Mouse (Mus musculus) cerebellum, postnatal 10 days (tissue): Measurements from ENCODE around the gene Galnt10.

ENCODE experiments used
- DNase-seq, 2 experiments: peaks; one replicate each; pipeline ENCODE4 v3.0.0; 2021; ENCODE audit warnings: mixed read lengths in 2 of 2

The Galnt10 gene

DNA sequence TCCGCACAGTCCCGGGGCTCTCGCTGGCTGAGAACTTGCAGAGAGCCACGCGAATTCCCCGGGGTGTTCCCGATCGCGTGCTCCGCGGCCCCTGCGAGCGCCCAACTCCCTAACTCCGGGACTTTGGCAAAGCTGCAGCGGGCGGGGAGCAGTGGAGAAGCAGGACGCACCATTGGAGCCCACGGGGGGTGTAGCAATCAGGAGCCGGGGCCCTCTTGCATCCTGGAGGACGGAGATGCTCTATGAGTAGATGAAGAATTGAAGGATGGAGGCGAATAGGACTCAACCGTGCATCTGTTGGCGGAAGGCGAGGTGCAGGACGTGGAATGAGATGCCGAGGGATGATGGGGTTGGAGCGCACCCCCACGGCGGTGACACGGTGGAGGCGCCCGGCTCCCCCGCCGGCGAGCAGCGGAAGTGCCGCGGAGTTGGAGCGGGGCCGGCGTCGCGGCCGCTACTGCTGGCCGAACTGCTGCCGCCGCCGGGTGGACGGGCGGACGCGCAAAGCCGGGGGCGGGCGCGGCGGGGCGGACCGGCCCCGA lies at the start of gene Galnt10:
Gene Galnt10, plus strand, starts transcription at position 425 of the 542 bp plus-strand sequence.
- DNase-seq, result peak; percentile 91 to 94

- no peak for DNase-seq
Measured at GRCm38 (mm10) chr11:57595899-57596298, 49.3 kb upstream of the Galnt10 start.

GRCm38 (mm10) chr11:57598161-57598560 lies 47.1 kb upstream of the Galnt10 start:
- peak; percentile 22 to 51 for DNase-seq

- DNase-seq, result no peak
Measured at GRCm38 (mm10) chr11:57599304-57599703, 45.9 kb upstream of the Galnt10 start.

DNA sequence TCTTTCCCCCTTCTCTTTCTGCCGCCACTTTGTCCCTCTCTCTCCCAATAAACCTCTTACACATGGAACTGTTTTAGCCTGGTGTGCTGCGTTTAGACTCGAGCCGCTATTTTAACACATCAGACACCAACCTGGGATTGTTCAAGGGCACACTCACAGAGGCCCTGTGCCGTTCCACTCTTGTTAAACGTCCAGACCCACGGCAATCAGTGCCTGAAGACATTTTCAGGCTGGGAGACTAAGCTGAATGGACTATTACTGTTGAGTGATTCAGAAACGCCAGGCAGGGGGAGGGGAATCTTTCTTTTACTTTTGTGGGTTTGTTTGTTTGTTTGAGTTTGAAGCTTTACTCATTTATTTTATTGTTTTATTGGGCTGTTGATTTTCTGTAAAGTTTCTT lies 45.1 kb upstream of the Galnt10 start:
- DNase-seq, result peak in 1 of 2 experiments; percentile 29

GRCm38 (mm10) chr11:57600621-57601121 lies 44.6 kb upstream of the Galnt10 start:
- peak; percentile 85 to 93 for DNase-seq

- no peak for DNase-seq
Measured at GRCm38 (mm10) chr11:57601806-57602455, 43.3 kb upstream of the Galnt10 start.

DNA sequence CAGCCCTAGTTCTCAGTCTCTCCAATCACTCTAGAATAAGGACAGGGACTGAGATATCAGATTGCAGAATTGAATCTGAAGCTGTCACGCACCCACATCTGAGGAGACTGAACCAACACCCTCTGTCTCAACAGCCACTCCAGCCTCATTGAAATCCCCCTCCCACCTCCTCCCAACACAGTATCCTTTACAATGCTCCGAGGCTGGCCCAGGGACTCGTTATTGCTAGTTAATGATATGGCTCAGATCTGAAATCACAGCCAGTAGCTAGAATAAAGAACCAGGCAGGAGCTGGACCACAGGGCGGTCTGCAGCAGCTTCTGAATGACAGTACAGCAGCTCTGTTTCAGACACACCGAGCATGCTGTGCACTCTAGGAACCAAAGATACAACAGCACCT lies 40.2 kb upstream of the Galnt10 start:
- no peak for DNase-seq

DNA sequence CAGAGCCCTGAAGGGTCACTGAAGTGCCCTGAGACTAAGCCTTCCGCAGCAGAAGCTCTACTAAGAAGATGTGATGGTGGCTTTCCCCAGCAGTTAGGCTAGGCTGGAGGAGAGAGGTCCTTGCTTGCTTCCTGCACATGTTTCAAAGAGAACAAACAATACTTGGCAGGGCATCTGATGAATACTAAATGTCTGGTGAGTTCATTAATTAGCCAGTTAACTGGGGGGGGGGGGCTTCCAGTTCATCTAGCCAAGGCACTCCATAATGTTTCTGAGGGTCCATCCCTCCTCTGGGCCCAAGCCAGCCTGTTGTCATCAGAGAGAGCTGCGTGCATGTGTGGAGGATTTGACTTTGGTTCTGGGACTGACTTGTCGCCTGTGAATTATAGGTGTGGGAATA lies 39.6 kb upstream of the Galnt10 start:
- no peak for DNase-seq

- no peak for DNase-seq
Measured at GRCm38 (mm10) chr11:57614502-57614901, 30.7 kb upstream of the Galnt10 start.

DNA sequence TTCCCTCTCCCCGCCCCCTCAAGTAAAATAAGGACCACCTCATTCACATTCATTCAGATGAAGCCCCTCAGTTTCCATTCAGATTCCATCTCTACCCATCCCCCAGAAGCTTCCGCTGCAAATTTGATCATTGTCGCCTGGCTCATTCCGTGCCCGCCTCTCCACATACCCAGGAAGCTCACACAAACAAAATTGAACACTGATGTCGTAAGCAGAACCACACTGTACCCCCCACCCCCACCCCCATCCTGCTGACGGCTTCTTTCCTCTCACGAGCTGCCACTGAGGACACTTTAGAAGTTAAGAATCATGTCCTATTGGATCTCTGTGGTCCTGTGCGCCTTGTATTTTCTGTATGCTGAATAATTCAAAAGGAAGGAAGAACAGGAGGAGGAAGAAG lies 30.0 kb upstream of the Galnt10 start:
- no peak for DNase-seq

DNA sequence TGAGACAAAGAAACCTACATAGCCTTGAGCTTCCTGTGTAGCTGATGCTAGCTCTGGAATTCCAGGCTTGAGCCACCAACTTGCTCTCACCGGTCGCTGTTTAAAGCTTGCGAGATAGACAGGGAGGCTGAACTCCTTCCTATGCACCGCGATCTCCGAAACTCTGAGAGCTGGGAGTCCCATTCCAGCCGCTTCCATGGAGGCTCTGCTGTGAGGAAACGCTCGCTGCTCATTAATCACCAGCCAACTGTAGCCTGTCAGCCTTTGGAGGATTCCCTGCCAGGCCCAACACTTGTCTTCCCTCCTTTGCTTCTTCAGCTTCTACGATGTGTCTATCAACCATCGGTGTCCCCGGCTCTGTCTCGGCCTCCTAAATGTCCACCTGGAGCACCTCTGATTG lies 29.4 kb upstream of the Galnt10 start:
- no peak for DNase-seq

GRCm38 (mm10) chr11:57617526-57618264 lies 27.5 kb upstream of the Galnt10 start:
- DNase-seq, result peak; percentile 60 to 72

DNA sequence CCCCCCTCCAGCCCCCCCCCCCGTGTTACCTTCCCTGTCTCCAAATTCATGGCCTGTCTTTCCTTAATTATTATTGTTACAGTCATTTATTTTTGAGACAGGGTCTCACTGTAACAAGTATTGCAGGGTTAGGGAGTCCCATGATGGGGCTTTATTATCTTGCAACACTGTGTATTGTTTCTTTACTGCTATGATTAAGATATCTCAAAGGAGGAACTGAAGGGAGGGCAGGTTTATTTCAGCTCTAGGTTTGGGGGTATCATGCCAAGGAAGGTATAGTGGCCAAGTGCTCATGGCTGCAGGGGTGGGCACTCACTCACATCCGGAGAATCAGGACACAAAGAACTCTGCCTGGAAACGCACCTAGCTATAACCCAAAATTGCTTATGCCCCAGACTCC lies 23.8 kb upstream of the Galnt10 start:
- no peak for DNase-seq

- DNase-seq, result peak; percentile 44 to 61
Measured at GRCm38 (mm10) chr11:57621876-57622275, 23.4 kb upstream of the Galnt10 start.

- DNase-seq, result peak; percentile 80 to 91
Measured at GRCm38 (mm10) chr11:57624490-57624893, 20.8 kb upstream of the Galnt10 start.

DNA sequence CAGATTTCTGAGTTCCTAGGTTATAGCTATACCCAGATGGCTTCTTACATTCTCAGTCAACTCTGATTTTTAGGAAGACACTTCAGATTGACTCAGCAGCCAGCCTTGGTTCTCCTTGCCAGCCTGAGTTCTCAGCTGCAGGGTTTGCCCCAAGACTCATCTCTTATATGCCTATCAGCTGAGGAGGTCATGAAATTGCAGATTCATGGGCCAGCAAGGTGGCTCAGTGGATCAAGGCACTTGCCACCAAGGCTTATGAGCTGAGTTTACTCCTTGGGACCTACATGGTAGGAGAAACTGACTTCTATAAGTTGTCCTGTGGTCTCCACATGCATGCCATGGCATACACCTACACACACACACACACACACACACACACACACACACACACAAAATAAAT lies 19.8 kb upstream of the Galnt10 start:
- DNase-seq, result no peak

DNA sequence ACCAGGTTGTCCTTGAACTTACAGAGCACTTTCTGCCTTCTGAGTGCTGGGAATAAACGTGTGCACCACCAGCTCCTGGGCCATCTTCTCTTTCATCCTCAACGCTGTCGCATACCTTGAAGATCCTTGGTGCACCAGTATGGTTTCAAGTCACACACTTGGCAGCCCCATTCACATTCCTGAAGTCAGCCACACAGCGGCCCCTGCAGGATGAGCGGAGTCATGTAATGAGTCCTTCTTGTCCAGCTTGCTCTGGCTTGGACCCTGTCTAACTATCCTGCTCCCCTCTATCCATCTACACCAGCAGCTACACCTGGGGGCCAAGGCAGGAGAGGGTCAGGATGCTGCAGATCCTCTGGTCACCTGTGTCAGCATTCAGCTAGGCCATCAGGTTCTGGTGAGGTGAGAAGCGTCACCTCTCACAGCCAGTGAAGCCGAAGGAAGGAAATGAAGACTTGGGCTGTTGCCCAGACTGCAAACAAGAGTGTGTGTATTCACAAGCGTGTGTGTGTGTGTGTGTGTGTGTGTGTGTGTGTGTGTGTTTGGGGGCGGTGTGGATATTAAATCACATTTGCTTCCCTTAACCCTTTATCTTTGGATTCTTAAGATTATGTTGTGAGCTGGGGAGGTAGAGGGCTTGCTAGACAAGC lies 18.0 kb upstream of the Galnt10 start:
- DNase-seq, result peak; percentile 62 to 74

DNA sequence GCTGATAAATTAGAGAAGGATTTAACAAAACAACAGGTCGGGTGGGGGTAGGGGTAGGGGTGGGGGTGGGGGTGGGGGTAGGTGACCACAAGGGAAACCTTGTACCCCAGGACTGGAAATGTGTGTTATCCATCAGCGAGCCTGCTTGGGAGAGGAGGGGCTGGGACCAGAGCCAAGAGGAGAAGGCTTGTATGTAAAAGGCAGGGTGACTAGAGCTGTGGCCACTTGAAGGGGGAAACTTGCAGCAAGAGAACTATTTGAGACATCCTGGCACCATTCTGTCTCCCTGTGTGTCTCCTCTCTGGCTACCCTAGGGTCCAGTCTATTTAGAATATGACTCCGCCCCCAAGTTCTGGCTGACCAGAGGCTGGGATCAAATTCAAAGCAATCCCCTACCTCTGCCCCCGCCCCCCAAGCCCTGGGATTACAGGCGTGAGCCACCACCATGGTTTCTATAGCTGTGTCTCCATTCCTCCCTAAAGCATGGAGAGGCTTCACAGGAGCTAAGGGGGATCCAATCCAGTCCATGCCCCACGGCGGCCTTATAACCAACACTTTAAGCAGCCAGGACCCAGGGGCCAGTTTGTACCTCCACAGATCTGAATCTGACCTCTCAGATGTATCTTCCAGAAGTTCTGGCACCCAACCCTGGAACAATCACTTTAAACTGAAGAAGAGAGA lies 13.3 kb upstream of the Galnt10 start:
- DNase-seq, result no peak

DNA sequence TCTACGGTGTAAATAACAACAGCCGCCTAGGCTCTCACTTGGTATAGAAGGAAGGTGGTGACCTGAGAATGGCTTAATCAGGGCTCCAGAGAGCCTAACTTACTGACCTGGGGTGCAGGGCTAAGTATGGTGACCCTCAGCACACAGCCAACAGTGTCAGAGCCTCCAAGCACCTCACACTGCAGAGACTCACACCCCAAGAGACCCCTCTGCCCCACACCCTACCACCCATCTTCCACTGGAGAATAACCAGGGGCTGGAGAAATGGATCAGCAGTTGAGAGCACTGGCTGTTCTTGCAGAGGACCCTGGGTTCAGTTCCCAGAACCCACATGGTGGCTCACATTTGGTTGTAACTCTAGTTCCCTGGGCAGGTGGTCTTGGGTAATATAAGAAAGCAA lies 12.2 kb upstream of the Galnt10 start:
- DNase-seq, result no peak

- no peak for DNase-seq
Measured at GRCm38 (mm10) chr11:57633975-57634585, 11.2 kb upstream of the Galnt10 start.

DNA sequence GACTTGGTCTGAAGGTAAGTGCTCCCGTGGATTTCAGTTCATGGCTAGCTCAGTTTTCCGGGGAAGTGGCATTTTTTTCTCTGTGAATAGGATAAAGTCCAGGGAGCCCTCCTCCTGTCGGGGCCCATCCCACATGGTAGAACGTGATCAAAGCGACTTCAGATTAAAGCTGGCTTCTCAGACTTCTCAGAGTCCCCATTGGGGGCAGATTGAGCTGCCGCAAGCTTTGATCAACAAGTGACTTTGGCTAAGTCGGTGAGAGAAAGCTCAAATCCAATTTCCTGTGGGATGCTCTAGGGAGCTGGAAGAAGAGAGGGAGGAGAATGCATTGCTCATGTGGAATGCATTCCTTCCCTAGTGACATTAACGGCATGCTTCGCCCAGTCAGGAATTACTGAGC lies 10.1 kb upstream of the Galnt10 start:
- peak in 1 of 2 experiments; percentile 1 for DNase-seq
